In the genomic region with DNA sequence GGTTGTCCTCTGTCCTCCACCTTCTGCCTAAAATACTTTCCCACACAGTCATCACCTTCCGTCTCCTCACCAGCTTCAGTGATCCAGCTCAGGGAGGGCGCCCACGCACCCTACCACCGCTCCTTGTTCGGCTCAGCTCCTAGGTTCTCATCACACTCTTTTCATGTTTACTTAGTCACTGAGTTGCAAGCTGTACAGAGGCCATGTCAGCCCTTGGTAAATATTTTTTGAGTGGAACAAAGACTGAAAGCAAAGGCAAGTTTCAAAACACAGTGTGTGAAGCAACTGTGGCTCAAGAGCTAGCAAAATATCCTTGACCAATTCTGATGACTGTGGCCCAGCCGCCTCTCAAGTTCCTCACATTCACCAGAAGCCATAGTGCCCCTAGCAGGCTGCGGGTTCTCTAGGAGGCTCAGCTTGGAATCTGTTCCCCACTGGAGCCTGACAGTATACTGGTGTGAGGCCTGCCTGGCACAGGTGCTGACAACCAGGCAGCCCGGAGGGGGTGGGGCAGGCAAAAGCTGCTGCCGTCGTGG, we compare ENCODE assay signal across 17 mouse cellular contexts. TPM values are rescaled to one million over a fixed set of nuclear protein-coding genes. Genes with fewer than 3 reads are reported as not detected.
A peak's percentile ranks its signal among the peaks of the same experiment; 100 is the strongest.
DNase-seq lines count a peak whose midpoint lies in the region; ATAC-seq lines count a peak whose summit lies in the region.
"Had no signal": no experiment of that assay in that cellular context is flagged by ENCODE, and none has a peak within 500 bp of the region (broad histone marks: within the 10 kb centered on the region; RNA-seq: fewer than 3 reads in every experiment).

No protein-coding gene starts in this region.

- H3K9ac ChIP-seq in heart, embryonic 12.5 days, result no peak overlapping the region
- H3K9ac ChIP-seq in liver, embryonic 13.5 days, result peak overlapping the region; percentile 58; the same call in 1 of the 2 replicates
- H3K9ac ChIP-seq in forebrain, embryonic 13.5 days, result no peak overlapping the region
- H3K9ac ChIP-seq: hindbrain, embryonic 13.5 days had no signal

- H3K36me3 ChIP-seq in heart, embryonic 12.5 days, result no peaks in the 10 kb centered on the region
- no peaks in the 10 kb centered on the region; the same call in 1 of the 2 replicates for H3K36me3 ChIP-seq in liver, embryonic 13.5 days
- H3K36me3 ChIP-seq in forebrain, embryonic 13.5 days (ENCODE audit: poor library complexity, severe bottlenecking), result no peaks in the 10 kb centered on the region
- H3K36me3 ChIP-seq: hindbrain, embryonic 13.5 days had no signal

- ATAC-seq in heart, embryonic 12.5 days (ENCODE audit: insufficient number of reproducible peaks, low FRiP score), result 0 out of 2 replicates have a peak, but pooled peaks have one; percentile 17
- ATAC-seq in liver, embryonic 13.5 days (ENCODE audit: low read depth), result peak; percentile 19; the same call in 1 of the 2 replicates
- ATAC-seq in forebrain, embryonic 13.5 days, result no peak
- ATAC-seq: CD4-positive, CD25-positive, alpha-beta regulatory T cell, adult 4 months had no signal

- no peaks in the 10 kb centered on the region for H3K9me3 ChIP-seq in heart, embryonic 12.5 days (replicated peaks)
- no peaks in the 10 kb centered on the region for H3K9me3 ChIP-seq in liver, embryonic 13.5 days (replicated peaks)
- H3K9me3 ChIP-seq in forebrain, embryonic 13.5 days (replicated peaks), result no peaks in the 10 kb centered on the region
- H3K9me3 ChIP-seq: hindbrain, embryonic 13.5 days had no signal

- H3K27ac ChIP-seq in heart, embryonic 12.5 days (ENCODE audit: poor library complexity, severe bottlenecking), result peak overlapping the region; percentile 14
- peak overlapping the region; percentile 89 for H3K27ac ChIP-seq in liver, embryonic 13.5 days
- no peak overlapping the region for H3K27ac ChIP-seq in forebrain, embryonic 13.5 days
- H3K27ac ChIP-seq: hindbrain, embryonic 13.5 days had no signal

- 61% methylated on average over 10 of the region's 10 CpGs for WGBS in heart, embryonic 12.5 days
- 74% methylated on average over 10 of the region's 10 CpGs for WGBS in liver, embryonic 13.5 days (ENCODE audit: insufficient replicate concordance)
- WGBS in forebrain, embryonic 13.5 days, result 91% methylated on average over 10 of the region's 10 CpGs

- DNase-seq in heart, adult 18-20 months, result no peak
- peak; percentile 24 for DNase-seq in brain, adult 2 months (ENCODE audit: low read depth, low spot score)
- DNase-seq in liver, embryonic 13.5 days, result no peak
- DNase-seq in lung, postnatal 14 days, result peak; percentile 58
- DNase-seq in right cerebral cortex, postnatal 4 days, result no peak
- no peak for DNase-seq in layer of hippocampus, postnatal 10 days (ENCODE audit: low spot score in 2 of 2)
- DNase-seq: layer of hippocampus, postnatal 36 days; midbrain, embryonic 14.5 days; thymus, postnatal 14 days had no signal

- peaks cover 31% of the 10 kb centered on the region for H3K4me1 ChIP-seq in heart, embryonic 12.5 days (replicated peaks)
- peaks cover 59% of the 10 kb centered on the region for H3K4me1 ChIP-seq in liver, embryonic 13.5 days (replicated peaks)
- H3K4me1 ChIP-seq in forebrain, embryonic 13.5 days, result peaks cover 4% of the 10 kb centered on the region; the same call in 1 of the 2 replicates

- H3K27me3 ChIP-seq in heart, embryonic 12.5 days (replicated peaks), result no peaks in the 10 kb centered on the region
- peaks cover 7% of the 10 kb centered on the region for H3K27me3 ChIP-seq in liver, embryonic 13.5 days
- no peaks in the 10 kb centered on the region for H3K27me3 ChIP-seq in forebrain, embryonic 13.5 days
- H3K27me3 ChIP-seq: hindbrain, embryonic 13.5 days had no signal

- H3K4me2 ChIP-seq in heart, embryonic 12.5 days, result no peak overlapping the region
- no peak overlapping the region for H3K4me2 ChIP-seq in liver, embryonic 13.5 days
- H3K4me2 ChIP-seq in forebrain, embryonic 13.5 days, result no peak overlapping the region
- H3K4me2 ChIP-seq: hindbrain, embryonic 13.5 days had no signal

- no peak overlapping the region for H3K4me3 ChIP-seq in heart, embryonic 12.5 days
- no peak overlapping the region for H3K4me3 ChIP-seq in liver, embryonic 13.5 days (replicated peaks)
- no peak overlapping the region for H3K4me3 ChIP-seq in forebrain, embryonic 13.5 days
- H3K4me3 ChIP-seq: hindbrain, embryonic 13.5 days had no signal

RNA-seq across cellular contexts. Expression of a gene that starts 32.2 kb away (rescaled TPM):
- not detected in 2 replicates for polyA plus RNA-seq in heart, embryonic 12.5 days (2016; fragmentation: Nextera tagmentation; extraction: Ambion mirVana)
- total RNA-seq in heart, adult 18-20 months (2021), result not detected
- not detected in 2 replicates for polyA plus RNA-seq in liver, embryonic 13.5 days (2015; fragmentation: Nextera tagmentation; extraction: Ambion mirVana)
- total RNA-seq in layer of hippocampus, postnatal 10 days (2021), result not detected
- polyA plus RNA-seq in forebrain, embryonic 13.5 days (2015; fragmentation: Nextera tagmentation; extraction: Ambion mirVana), result not detected in 2 replicates
- total RNA-seq: common myeloid progenitor, adult 5-6 weeks; gastrocnemius, adult 8-10 months; layer of hippocampus, postnatal 36 days had no signal
- polyA plus RNA-seq: CD4-positive, CD25-positive, alpha-beta regulatory T cell, adult 4 months; limb, embryonic 14.5 days; midbrain, embryonic 14.5 days; neural tube, embryonic 11.5 days had no signal

RNA-seq across cellular contexts. Expression of a gene that starts 36.9 kb away (rescaled TPM):
- 14.1 and 14.9 TPM in 2 replicates for polyA plus RNA-seq in heart, embryonic 12.5 days (2016; fragmentation: Nextera tagmentation; extraction: Ambion mirVana)
- total RNA-seq in heart, adult 18-20 months (2021), result 1 to 10 TPM; 8.3 to 9.1 TPM
- 0.86 and 1.1 TPM in 2 replicates for polyA plus RNA-seq in liver, embryonic 13.5 days (2015; fragmentation: Nextera tagmentation; extraction: Ambion mirVana)
- 1 to 10 TPM; 2.6 to 3.0 TPM for total RNA-seq in layer of hippocampus, postnatal 10 days (2021)
- 2.9 and 4.5 TPM in 2 replicates for polyA plus RNA-seq in forebrain, embryonic 13.5 days (2015; fragmentation: Nextera tagmentation; extraction: Ambion mirVana)
- polyA plus RNA-seq: CD4-positive, CD25-positive, alpha-beta regulatory T cell, adult 4 months had no signal

Comparison
In these comparisons a context has a peak if more than half of its experiments do, and no peak if none do; other contexts are left out.
1. DNase-seq: peak in brain, adult 2 months (single experiment) and lung, postnatal 14 days (single experiment); none in heart, adult 18-20 months (0 of 2), liver, embryonic 13.5 days (single experiment), right cerebral cortex, postnatal 4 days (single experiment) and layer of hippocampus, postnatal 10 days (0 of 2).